Mouse (Mus musculus) heart, embryonic 16.5 days (tissue): ENCODE data around the gene Rora. TPM values are rescaled to one million over a fixed set of nuclear protein-coding genes. Genes with fewer than 3 reads are reported as not detected.
A peak's percentile ranks its signal among the peaks of the same experiment; 100 is the strongest.

Source experiments
- ATAC-seq: fragments of 200-750 bp; cut with Nextera tagmentation; replicated peaks from 2 replicates; pipeline ENCODE4 v1.8.0; 2017; ENCODE audit warnings: moderate number of reproducible peaks; ENCODE audit not compliant: insufficient read depth, low FRiP score; ENCODE audit errors: extremely low read depth
- H3K27ac ChIP-seq: fragments of 300-500 bp; sonication (generic); 2 replicates; pipeline ENCODE4 v1.5.1; 2014; ENCODE audit warnings: mild to moderate bottlenecking, low read length, control low read depth, moderate library complexity
- H3K27me3 ChIP-seq: fragments of 300-500 bp; sonication (generic); 2 replicates; pipeline ENCODE4 v1.6.1; 2014; ENCODE audit warnings: low read length, mixed read lengths; ENCODE audit not compliant: control insufficient read depth, insufficient read depth
- H3K36me3 ChIP-seq: fragments of 300-500 bp; sonication (generic); 2 replicates; pipeline ENCODE4 v1.6.1; 2014; ENCODE audit not compliant: control insufficient read depth, insufficient read depth
- H3K4me1 ChIP-seq: fragments of 300-500 bp; sonication (generic); 2 replicates; pipeline ENCODE4 v1.6.1; 2014; ENCODE audit warnings: low read length, mixed read lengths; ENCODE audit not compliant: control insufficient read depth, insufficient read depth
- H3K4me2 ChIP-seq: fragments of 300-500 bp; sonication (generic); 2 replicates; pipeline ENCODE4 v1.6.1; 2014; ENCODE audit warnings: low read depth, mild to moderate bottlenecking, control low read depth, low read length
- H3K4me3 ChIP-seq: fragments of 300-500 bp; sonication (generic); 2 replicates; pipeline ENCODE4 v1.5.1; 2014; ENCODE audit warnings: mild to moderate bottlenecking, control low read depth, low read length
- H3K9ac ChIP-seq: fragments of 300-500 bp; sonication (generic); 2 replicates; pipeline ENCODE4 v1.6.1; 2014; ENCODE audit warnings: low read length, control low read depth
- H3K9me3 ChIP-seq: fragments of 300-500 bp; sonication (generic); replicated peaks from 2 replicates; pipeline ENCODE4 v1.6.1; 2016; ENCODE audit warnings: low read length; ENCODE audit not compliant: control insufficient read depth
- WGBS: fragments of 180-500 bp; shearing (Covaris S2); extraction: QIAGEN DNeasy Blood & Tissue Kit; methylation state at CpG from one replicate; pipeline ENCODE4 v1.1.7; 2014; 5-methylcytosine and 5-hydroxymethylcytosine counted together
- polyA plus RNA-seq: library from polyadenylated mRNA; unstranded; fragments of >200 nt; fragmentation: Nextera tagmentation; extraction: Ambion mirVana; gene quantifications from 2 replicates; pipeline ENCODE4 v1.2.1, GENCODE M21; 2015

The Rora gene
- polyA plus RNA-seq, 1 experiment from 2014 or later = 9.4 TPM

GRCm38 (mm10) chr9:69398453-69398850 is 744.9 kb downstream of the Rora start:
- peak; percentile 31; the same call in 1 of the 2 replicates for ATAC-seq
- Histone ChIP-seq H3K9ac (peak overlapping the region; percentile 92), H3K36me3 (no peaks in the 10 kb centered on the region), H3K4me3 (peak overlapping the region; percentile 79), H3K4me2 (peak overlapping the region; percentile 70), H3K4me1 (peaks cover 5% of the 10 kb centered on the region), H3K9me3 (no peaks in the 10 kb centered on the region), H3K27ac (peak overlapping the region; percentile 80), H3K27me3 (no peaks in the 10 kb centered on the region)
- WGBS = 13% methylated on average over 10 of the region's 10 CpGs

GRCm38 (mm10) chr9:69404671-69405070 is 751.1 kb downstream of the Rora start:
- WGBS = 75% methylated on average over 6 of the region's 6 CpGs
- Histone ChIP-seq H3K4me2 (no peak overlapping the region), H3K27me3 (no peaks in the 10 kb centered on the region), H3K9ac (no peak overlapping the region), H3K36me3 (peaks cover 3% of the 10 kb centered on the region; the same call in 1 of the 2 replicates), H3K4me1 (no peaks in the 10 kb centered on the region), H3K4me3 (no peak overlapping the region), H3K9me3 (no peaks in the 10 kb centered on the region), H3K27ac (no peak overlapping the region)
- ATAC-seq = no peak

GRCm38 (mm10) chr9:69419476-69419875 is 765.9 kb downstream of the Rora start:
- Histone ChIP-seq H3K4me2 (no peak overlapping the region), H3K36me3 (peaks cover 26% of the 10 kb centered on the region; the same call in 1 of the 2 replicates), H3K4me1 (no peaks in the 10 kb centered on the region), H3K27me3 (no peaks in the 10 kb centered on the region), H3K9me3 (no peaks in the 10 kb centered on the region), H3K9ac (no peak overlapping the region), H3K27ac (no peak overlapping the region), H3K4me3 (no peak overlapping the region)
- ATAC-seq = no peak
- 95% methylated on average over 1 of the region's 1 CpGs for WGBS

- Histone ChIP-seq H3K4me1 (no peaks in the 10 kb centered on the region), H3K4me3 (no peak overlapping the region), H3K27ac (no peak overlapping the region), H3K4me2 (no peak overlapping the region), H3K27me3 (no peaks in the 10 kb centered on the region), H3K9ac (no peak overlapping the region), H3K9me3 (no peaks in the 10 kb centered on the region), H3K36me3 (peaks cover 23% of the 10 kb centered on the region)
- ATAC-seq = no peak
- WGBS = 86% methylated on average over 3 of the region's 3 CpGs
Measured at GRCm38 (mm10) chr9:69430531-69430930, 776.9 kb downstream of the Rora start.

- WGBS = 43% methylated on average over 6 of the region's 6 CpGs
- H3K27me3 ChIP-seq = no peaks in the 10 kb centered on the region
Measured at GRCm38 (mm10) chr9:69431863-69432555, 778.4 kb downstream of the Rora start.

GRCm38 (mm10) chr9:69435194-69435593 is 781.6 kb downstream of the Rora start:
- H3K4me3 ChIP-seq = no peak overlapping the region
- H3K4me1 ChIP-seq = peaks cover 2% of the 10 kb centered on the region; the same call in 1 of the 2 replicates
- H3K4me2 ChIP-seq = no peak overlapping the region
- no peak overlapping the region for H3K9ac ChIP-seq
- 80% methylated on average over 10 of the region's 10 CpGs for WGBS
- H3K27ac ChIP-seq = no peak overlapping the region
- no peaks in the 10 kb centered on the region for H3K27me3 ChIP-seq
- peaks cover 7% of the 10 kb centered on the region; the same call in 1 of the 2 replicates for H3K36me3 ChIP-seq
- ATAC-seq = no peak
- H3K9me3 ChIP-seq = no peaks in the 10 kb centered on the region

More at GRCm38 (mm10) chr9:69431863-69432555, 778.4 kb downstream of the Rora start:
- Histone ChIP-seq H3K9ac (no peak overlapping the region), H3K4me2 (no peak overlapping the region), H3K4me3 (no peak overlapping the region), H3K9me3 (no peaks in the 10 kb centered on the region), H3K4me1 (no peaks in the 10 kb centered on the region), H3K27ac (no peak overlapping the region; the same call in 1 of the 2 replicates), H3K36me3 (peaks cover 20% of the 10 kb centered on the region)
- no peak for ATAC-seq

- Histone ChIP-seq H3K9ac (no peak overlapping the region), H3K4me3 (no peak overlapping the region), H3K4me2 (no peak overlapping the region), H3K36me3 (peaks cover 2% of the 10 kb centered on the region; the same call in 1 of the 2 replicates), H3K27ac (no peak overlapping the region), H3K4me1 (peaks cover 2% of the 10 kb centered on the region; the same call in 1 of the 2 replicates), H3K9me3 (no peaks in the 10 kb centered on the region), H3K27me3 (no peaks in the 10 kb centered on the region)
- ATAC-seq = no peak
Measured at GRCm38 (mm10) chr9:69435662-69436061, 782.1 kb downstream of the Rora start.
